Mouse (Mus musculus): Measurements from ENCODE around the gene Uts2b. TPM values are rescaled to one million over a fixed set of nuclear protein-coding genes. Genes with fewer than 3 reads are reported as not detected.

Uts2b gene
- polyA plus RNA-seq, 1 experiment from 2014 or later = 0.49 TPM

- Histone ChIP-seq H3K4me3 (ENCODE audit: low read depth, low read length) (no peak overlapping the region), H3K27me3 (replicated peaks; ENCODE audit: control insufficient read depth, insufficient read depth, low read length) (no peaks in the 10 kb centered on the region), H3K4me2 (ENCODE audit: low read depth, low read length) (no peak overlapping the region), H3K36me3 (ENCODE audit: control insufficient read depth, insufficient read depth, low read length) (no peaks in the 10 kb centered on the region), H3K4me1 (ENCODE audit: control insufficient read depth, insufficient read depth, low read length) (peaks cover 14% of the 10 kb centered on the region), H3K27ac (replicated peaks; ENCODE audit: low read depth, low read length) (no peak overlapping the region), H3K9ac (ENCODE audit: low read depth, low read length) (no peak overlapping the region), H3K9me3 (ENCODE audit: control insufficient read depth, low read length) (no peaks in the 10 kb centered on the region)
- no peak for ATAC-seq (ENCODE audit: low read depth)
- DNase-seq (ENCODE audit: low spot score) = no peak
- WGBS = 66% methylated on average over 1 of the region's 1 CpGs
Measured at GRCm38 (mm10) chr16:27385649-27386048, 15.6 kb upstream of the Uts2b start.

- H3K9ac ChIP-seq (ENCODE audit: low read depth, low read length) = no peak overlapping the region
- no peak for ATAC-seq (ENCODE audit: low read depth)
- 64% methylated on average over 4 of the region's 4 CpGs for whole genome bisulfite sequencing
Measured at GRCm38 (mm10) chr16:27384893-27385603, 15.0 kb upstream of the Uts2b start.

DNA sequence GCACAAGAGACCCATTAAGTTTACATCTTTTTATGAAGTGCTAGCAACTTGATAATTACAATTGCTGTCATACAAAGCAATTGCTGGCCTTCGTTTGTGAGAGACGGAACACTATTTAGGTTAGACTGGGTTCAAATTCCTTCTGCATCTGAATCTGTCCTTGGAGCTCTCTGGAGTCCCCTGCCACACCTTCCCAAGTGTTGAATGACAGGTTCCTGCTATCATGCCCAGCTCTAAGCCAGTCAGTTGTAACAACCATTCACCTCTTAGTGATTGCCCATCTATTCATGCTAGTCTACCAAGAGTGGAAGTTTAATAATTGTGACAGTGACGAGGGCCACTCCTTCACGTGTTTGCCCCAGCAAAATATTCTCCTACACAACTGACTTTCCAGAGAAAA is 12.2 kb upstream of the Uts2b start:
- Histone ChIP-seq H3K9ac (ENCODE audit: low read depth, low read length) (no peak overlapping the region), H3K36me3 (ENCODE audit: control insufficient read depth, insufficient read depth, low read length) (no peaks in the 10 kb centered on the region), H3K4me3 (ENCODE audit: low read depth, low read length) (no peak overlapping the region), H3K4me1 (ENCODE audit: control insufficient read depth, insufficient read depth, low read length) (no peaks in the 10 kb centered on the region), H3K4me2 (ENCODE audit: low read depth, low read length) (no peak overlapping the region), H3K27ac (replicated peaks; ENCODE audit: low read depth, low read length) (no peak overlapping the region), H3K27me3 (replicated peaks; ENCODE audit: control insufficient read depth, insufficient read depth, low read length) (no peaks in the 10 kb centered on the region), H3K9me3 (ENCODE audit: control insufficient read depth, low read length) (no peaks in the 10 kb centered on the region)
- DNase-seq (ENCODE audit: low spot score) (no peak), ATAC-seq (ENCODE audit: low read depth) (no peak)
- WGBS = 83% methylated on average over 4 of the region's 4 CpGs

More at GRCm38 (mm10) chr16:27384893-27385603, 15.0 kb upstream of the Uts2b start:
- no peak overlapping the region for H3K4me2 ChIP-seq (ENCODE audit: low read depth, low read length)
- no peaks in the 10 kb centered on the region for H3K36me3 ChIP-seq (ENCODE audit: control insufficient read depth, insufficient read depth, low read length)
- H3K4me3 ChIP-seq (ENCODE audit: low read depth, low read length) = no peak overlapping the region
- H3K9me3 ChIP-seq (ENCODE audit: control insufficient read depth, low read length) = no peaks in the 10 kb centered on the region
- H3K27me3 ChIP-seq (replicated peaks; ENCODE audit: control insufficient read depth, insufficient read depth, low read length) = no peaks in the 10 kb centered on the region
- peaks cover 8% of the 10 kb centered on the region for H3K4me1 ChIP-seq (ENCODE audit: control insufficient read depth, insufficient read depth, low read length)
- H3K27ac ChIP-seq (replicated peaks; ENCODE audit: low read depth, low read length) = no peak overlapping the region
- DNase-seq (ENCODE audit: low spot score) = peak; percentile 17

GRCm38 (mm10) chr16:27376556-27376955 is 6.5 kb upstream of the Uts2b start:
- ATAC-seq (ENCODE audit: low read depth) = no peak

DNA sequence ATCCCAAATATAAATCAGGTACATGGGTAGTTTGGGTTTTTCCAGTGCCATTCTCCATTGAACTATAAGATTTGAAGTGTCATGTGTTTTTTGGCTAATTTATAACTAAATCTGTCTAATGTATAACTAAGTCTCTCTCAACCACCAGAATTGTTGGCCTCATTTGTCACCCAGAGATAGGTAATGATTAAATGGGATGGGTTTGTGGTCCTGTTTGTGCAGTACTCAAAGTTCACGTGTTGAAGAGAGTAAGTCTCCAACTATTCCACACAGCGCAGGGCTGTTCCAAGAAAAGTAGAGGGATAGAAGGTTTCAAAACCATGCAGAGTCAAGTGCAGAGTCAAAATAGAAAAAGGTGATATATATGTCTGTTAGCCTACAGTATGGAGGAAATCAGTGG is 5.3 kb upstream of the Uts2b start:
- Histone ChIP-seq H3K9ac (ENCODE audit: low read depth, low read length) (no peak overlapping the region), H3K4me2 (ENCODE audit: low read depth, low read length) (no peak overlapping the region), H3K4me3 (ENCODE audit: low read depth, low read length) (no peak overlapping the region), H3K4me1 (ENCODE audit: control insufficient read depth, insufficient read depth, low read length) (no peaks in the 10 kb centered on the region), H3K27me3 (replicated peaks; ENCODE audit: control insufficient read depth, insufficient read depth, low read length) (no peaks in the 10 kb centered on the region), H3K9me3 (ENCODE audit: control insufficient read depth, low read length) (no peaks in the 10 kb centered on the region), H3K36me3 (ENCODE audit: control insufficient read depth, insufficient read depth, low read length) (no peaks in the 10 kb centered on the region), H3K27ac (replicated peaks; ENCODE audit: low read depth, low read length) (no peak overlapping the region)
- WGBS = 86% methylated on average over 2 of the region's 2 CpGs
- DNase-seq (ENCODE audit: low spot score) = no peak
- ATAC-seq (ENCODE audit: low read depth) = no peak

More at GRCm38 (mm10) chr16:27376556-27376955, 6.5 kb upstream of the Uts2b start:
- Histone ChIP-seq H3K36me3 (ENCODE audit: control insufficient read depth, insufficient read depth, low read length) (no peaks in the 10 kb centered on the region), H3K4me3 (ENCODE audit: low read depth, low read length) (no peak overlapping the region), H3K4me2 (ENCODE audit: low read depth, low read length) (no peak overlapping the region), H3K9me3 (ENCODE audit: control insufficient read depth, low read length) (no peaks in the 10 kb centered on the region), H3K4me1 (ENCODE audit: control insufficient read depth, insufficient read depth, low read length) (no peaks in the 10 kb centered on the region), H3K9ac (ENCODE audit: low read depth, low read length) (no peak overlapping the region), H3K27ac (replicated peaks; ENCODE audit: low read depth, low read length) (no peak overlapping the region), H3K27me3 (replicated peaks; ENCODE audit: control insufficient read depth, insufficient read depth, low read length) (no peaks in the 10 kb centered on the region)
- no peak for DNase-seq (ENCODE audit: low spot score)

- no peaks in the 10 kb centered on the region for H3K27me3 ChIP-seq (replicated peaks; ENCODE audit: control insufficient read depth, insufficient read depth, low read length)
- H3K4me3 ChIP-seq (ENCODE audit: low read depth, low read length) = no peak overlapping the region
- DNase-seq (ENCODE audit: low spot score) (no peak), ATAC-seq (ENCODE audit: low read depth) (no peak)
- no peak overlapping the region for H3K4me2 ChIP-seq (ENCODE audit: low read depth, low read length)
- no peak overlapping the region for H3K27ac ChIP-seq (replicated peaks; ENCODE audit: low read depth, low read length)
- no peaks in the 10 kb centered on the region for H3K9me3 ChIP-seq (ENCODE audit: control insufficient read depth, low read length)
- WGBS = 71% methylated on average over 3 of the region's 3 CpGs
- no peaks in the 10 kb centered on the region for H3K4me1 ChIP-seq (ENCODE audit: control insufficient read depth, insufficient read depth, low read length)
- no peak overlapping the region for H3K9ac ChIP-seq (ENCODE audit: low read depth, low read length)
- no peaks in the 10 kb centered on the region for H3K36me3 ChIP-seq (ENCODE audit: control insufficient read depth, insufficient read depth, low read length)
Measured at GRCm38 (mm10) chr16:27374139-27374538, 4.1 kb upstream of the Uts2b start.

DNA sequence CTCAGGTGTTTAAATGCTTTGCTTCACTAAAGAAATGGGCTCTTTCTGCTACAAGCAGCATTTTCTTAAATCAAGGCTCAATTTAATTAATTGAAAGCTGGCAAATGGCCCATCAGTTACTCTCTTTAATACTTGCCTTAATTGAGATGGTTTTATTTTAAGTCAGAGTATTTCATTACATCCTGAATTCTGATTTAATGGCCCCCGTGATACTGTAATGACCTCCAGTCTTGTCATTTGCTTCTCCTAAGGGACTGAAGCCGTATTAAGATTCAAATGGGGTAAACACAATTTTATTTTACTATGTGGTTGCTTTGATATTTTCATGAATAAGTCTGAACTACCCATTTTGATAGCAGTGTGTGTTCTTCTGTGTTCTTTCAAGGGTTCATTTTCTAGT is 661 bp upstream of the Uts2b start:
- WGBS = 64% methylated on average over 2 of the region's 2 CpGs
- H3K9ac ChIP-seq (ENCODE audit: low read depth, low read length) = no peak overlapping the region
- DNase-seq (ENCODE audit: low spot score) = no peak
- H3K4me2 ChIP-seq (ENCODE audit: low read depth, low read length) = no peak overlapping the region
- H3K4me1 ChIP-seq (ENCODE audit: control insufficient read depth, insufficient read depth, low read length) = no peaks in the 10 kb centered on the region
- no peaks in the 10 kb centered on the region for H3K27me3 ChIP-seq (replicated peaks; ENCODE audit: control insufficient read depth, insufficient read depth, low read length)
- no peak for ATAC-seq (ENCODE audit: low read depth)
- no peak overlapping the region for H3K27ac ChIP-seq (replicated peaks; ENCODE audit: low read depth, low read length)
- H3K9me3 ChIP-seq (ENCODE audit: control insufficient read depth, low read length) = no peaks in the 10 kb centered on the region
- no peak overlapping the region for H3K4me3 ChIP-seq (ENCODE audit: low read depth, low read length)
- no peaks in the 10 kb centered on the region for H3K36me3 ChIP-seq (ENCODE audit: control insufficient read depth, insufficient read depth, low read length)

GRCm38 (mm10) chr16:27360059-27360458 is 10.0 kb downstream of the Uts2b start:
- ATAC-seq (ENCODE audit: low read depth) (no peak), DNase-seq (ENCODE audit: low spot score) (no peak)
- no peak overlapping the region for H3K4me2 ChIP-seq (ENCODE audit: low read depth, low read length)
- H3K36me3 ChIP-seq (ENCODE audit: control insufficient read depth, insufficient read depth, low read length) = no peaks in the 10 kb centered on the region
- no peak overlapping the region for H3K27ac ChIP-seq (replicated peaks; ENCODE audit: low read depth, low read length)
- H3K4me1 ChIP-seq (ENCODE audit: control insufficient read depth, insufficient read depth, low read length) = no peaks in the 10 kb centered on the region
- no peak overlapping the region for H3K4me3 ChIP-seq (ENCODE audit: low read depth, low read length)
- H3K9me3 ChIP-seq (ENCODE audit: control insufficient read depth, low read length) = no peaks in the 10 kb centered on the region
- H3K27me3 ChIP-seq (replicated peaks; ENCODE audit: control insufficient read depth, insufficient read depth, low read length) = no peaks in the 10 kb centered on the region
- 93% methylated on average over 1 of the region's 1 CpGs for WGBS
- H3K9ac ChIP-seq (ENCODE audit: low read depth, low read length) = no peak overlapping the region

DNA sequence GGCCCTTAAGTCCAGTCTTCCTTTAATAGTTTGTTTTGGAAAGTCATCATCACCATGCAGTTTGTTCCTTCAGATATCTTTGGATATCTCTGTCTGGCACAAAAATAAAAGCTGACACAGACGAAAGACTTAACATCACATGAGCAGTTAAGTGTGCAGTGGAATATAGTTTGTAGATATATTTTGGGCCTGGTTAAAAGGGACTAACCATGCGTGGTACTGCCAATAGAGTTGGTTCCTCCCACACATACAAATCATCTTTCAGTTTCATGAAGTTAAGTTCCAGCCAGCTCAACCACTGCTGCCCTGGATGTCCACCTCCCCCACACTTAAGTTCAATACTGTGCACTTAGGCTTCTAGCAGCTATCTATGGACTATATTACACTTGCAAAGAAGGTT is 15.6 kb downstream of the Uts2b start:
- Histone ChIP-seq H3K4me3 (ENCODE audit: low read depth, low read length) (no peak overlapping the region), H3K9me3 (ENCODE audit: control insufficient read depth, low read length) (no peaks in the 10 kb centered on the region), H3K27me3 (replicated peaks; ENCODE audit: control insufficient read depth, insufficient read depth, low read length) (no peaks in the 10 kb centered on the region), H3K36me3 (ENCODE audit: control insufficient read depth, insufficient read depth, low read length) (no peaks in the 10 kb centered on the region), H3K4me2 (ENCODE audit: low read depth, low read length) (no peak overlapping the region), H3K9ac (ENCODE audit: low read depth, low read length) (no peak overlapping the region), H3K4me1 (ENCODE audit: control insufficient read depth, insufficient read depth, low read length) (no peaks in the 10 kb centered on the region), H3K27ac (replicated peaks; ENCODE audit: low read depth, low read length) (no peak overlapping the region)
- no peak for DNase-seq (ENCODE audit: low spot score)
- no peak for ATAC-seq (ENCODE audit: low read depth)
- WGBS = 75% methylated on average over 2 of the region's 2 CpGs

Measured in embryonic facial prominence, embryonic 14.5 days (tissue).